Mouse (Mus musculus): ENCODE results near the gene Gm45021.

DNA sequence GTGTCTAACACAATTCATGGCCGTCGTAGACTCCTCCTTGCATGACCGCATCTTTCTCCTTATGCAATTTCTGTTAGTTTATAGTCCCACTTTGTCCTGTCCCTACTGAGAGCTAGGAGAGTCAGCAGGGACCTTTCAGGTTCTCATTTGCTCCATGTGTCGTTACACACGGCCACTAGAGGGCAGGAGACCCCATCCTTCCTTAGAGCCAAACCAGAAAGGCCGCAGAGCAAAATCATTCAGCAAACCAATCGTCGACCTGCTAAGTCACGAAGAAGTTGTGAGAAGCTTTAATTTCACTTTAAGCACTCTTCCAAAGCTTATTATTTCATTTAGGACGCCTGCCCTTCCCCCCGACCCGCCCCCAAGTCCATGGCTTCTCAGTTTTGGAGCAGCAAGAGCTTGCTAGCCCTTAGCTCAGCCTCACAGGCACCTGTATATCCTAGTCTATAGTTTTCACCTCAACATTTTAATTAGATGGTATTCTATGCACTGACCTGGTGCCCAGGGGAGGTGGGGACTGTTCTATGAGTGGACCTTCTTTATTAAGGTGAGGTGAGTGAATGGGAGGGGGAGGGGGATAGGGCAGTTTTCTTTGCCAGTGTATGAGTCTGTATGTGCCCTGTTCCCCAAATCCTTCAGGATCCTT, 56.4 kb downstream of the Gm45021 start:
- TF ChIP-seq POLR2A (IDR thresholded peaks at IDR 0.05; ENCODE audit: insufficient read length, low read depth) (no peak), POLR2AphosphoS2 (IDR thresholded peaks at IDR 0.05; ENCODE audit: insufficient read length, low read depth) (no peak), TCF12 (IDR thresholded peaks at IDR 0.05; ENCODE audit: insufficient read depth, poor library complexity, severe bottlenecking) (no peak), MYOG (IDR thresholded peaks at IDR 0.05; ENCODE audit: control insufficient read depth in 1 of 3, insufficient read depth in 1 of 3, insufficient read length in 2 of 3, low read depth in 2 of 3) (no peak), E2F4 (IDR thresholded peaks at IDR 0.05; ENCODE audit: insufficient read depth) (no peak), CEBPB (IDR thresholded peaks at IDR 0.05; ENCODE audit: insufficient read depth, poor library complexity, severe bottlenecking) (no peak), MAX (IDR thresholded peaks at IDR 0.05; ENCODE audit: low read depth) (no peak), MYOD1 (IDR thresholded peaks at IDR 0.05; ENCODE audit: control insufficient read depth in 1 of 3, insufficient read length in 2 of 3, low read depth in 2 of 3) (no peak)
